Mouse (Mus musculus) spleen, postnatal 10 days (tissue): ENCODE measurements at regions not wholly inside any gene's neighbourhood (a gene's known extent, or its start where the extent isn't known, plus 50 kb on each side); places are given as distances from the start of the nearest gene placed in this dataset.

Experiments
- DNase-seq, 2 experiments: peaks; one replicate each; pipeline ENCODE4 v3.0.0; 2021 to 2022; ENCODE audit warnings: low spot score in 2 of 2

DNA sequence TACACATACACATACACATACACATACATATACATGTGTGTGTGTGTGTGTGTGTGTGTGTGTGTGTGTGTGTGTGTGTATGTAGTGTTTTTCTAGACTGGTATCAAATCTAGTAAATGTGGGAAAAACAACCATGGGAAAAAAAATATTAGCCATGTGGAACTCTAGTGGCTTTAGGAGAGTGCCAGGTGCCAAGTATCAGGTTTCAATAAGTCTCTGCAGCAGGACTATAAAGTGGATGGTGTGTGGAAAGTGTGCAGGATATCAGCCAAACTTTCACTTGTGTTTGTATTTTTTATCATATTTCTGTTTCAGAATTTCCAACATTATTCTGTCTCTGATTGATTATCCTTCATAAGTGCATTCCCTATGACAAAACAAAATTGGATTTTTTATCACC lies 653.3 kb upstream of the Fam98a start:
- DNase-seq = no peak

DNA sequence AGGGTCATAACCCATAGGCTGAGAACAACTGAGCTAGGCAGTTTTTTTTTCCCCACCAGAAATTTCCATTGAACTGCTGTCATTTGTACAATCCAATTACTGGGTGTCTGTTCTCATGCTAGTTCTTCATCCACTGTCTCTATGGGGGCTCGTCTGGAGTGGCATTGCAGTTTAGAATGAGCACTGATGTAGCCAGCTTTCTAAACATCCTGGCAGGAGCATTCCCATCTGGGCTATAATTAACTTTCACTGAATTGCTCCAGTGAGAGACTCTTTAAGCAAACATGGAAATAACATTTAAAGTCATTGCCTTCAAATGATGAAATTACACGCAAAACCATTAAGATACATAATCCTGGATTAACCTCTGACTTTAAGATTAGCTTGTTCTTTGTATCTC lies 633.1 kb upstream of the Fam98a start:
- DNase-seq = no peak

DNA sequence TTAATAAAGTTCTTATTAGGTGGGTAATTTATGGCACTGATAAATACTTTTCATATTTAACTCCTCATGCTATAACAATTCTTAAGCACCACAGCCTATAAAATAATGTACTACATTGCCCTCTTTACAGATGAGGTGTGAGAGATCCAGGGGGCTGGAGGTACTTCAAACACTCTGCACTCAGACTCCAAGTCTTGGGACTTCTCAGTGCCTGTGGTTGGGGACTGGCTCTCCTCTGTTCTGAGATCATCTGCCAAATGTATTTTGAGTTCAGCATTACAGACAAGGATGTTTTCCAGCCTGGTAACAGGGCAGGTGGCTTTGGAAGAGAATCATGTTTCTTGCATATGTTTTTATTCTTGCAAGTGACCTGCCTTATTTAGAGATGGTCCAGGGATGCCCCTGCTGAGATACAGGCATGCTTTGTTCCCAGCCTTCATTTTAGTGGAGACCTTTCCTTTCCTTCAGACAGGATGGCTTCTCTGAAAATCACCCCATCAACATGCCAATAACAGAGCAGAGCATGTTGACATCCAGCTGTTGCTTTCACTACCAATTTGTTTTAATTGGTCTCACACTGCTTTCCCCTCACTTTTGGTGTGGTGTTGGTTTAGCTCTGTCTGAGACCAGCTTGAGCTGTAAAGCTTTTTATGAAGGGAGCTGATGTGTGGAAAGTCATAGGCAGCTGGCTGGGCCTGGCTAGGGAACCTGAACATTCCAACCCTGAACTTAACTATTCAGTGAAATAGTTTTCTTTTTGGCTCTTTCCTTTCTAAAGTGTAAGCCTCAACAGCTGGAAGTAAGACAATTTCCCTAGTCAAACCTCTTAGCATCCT lies 585.1 kb upstream of the Fam98a start:
- no peak for DNase-seq

DNA sequence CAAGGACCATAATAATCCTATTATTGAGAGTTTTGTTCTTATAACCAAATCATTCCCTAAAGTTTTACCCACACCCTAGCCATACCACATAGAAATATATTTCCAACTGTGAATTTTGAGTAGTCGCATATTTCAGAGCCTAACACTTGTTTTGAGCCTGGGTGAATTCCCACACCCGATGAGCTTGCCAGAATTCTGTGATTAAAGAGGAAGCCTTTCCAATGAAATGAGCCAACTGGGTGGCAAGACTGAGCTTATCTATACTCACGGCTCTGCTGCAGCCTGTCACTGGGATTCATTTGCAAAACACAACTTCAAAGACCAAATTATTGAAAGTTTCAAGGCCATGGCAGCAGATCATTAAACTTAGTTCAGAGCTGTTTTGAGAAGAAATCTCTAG lies 582.3 kb upstream of the Fam98a start:
- DNase-seq = no peak

DNA sequence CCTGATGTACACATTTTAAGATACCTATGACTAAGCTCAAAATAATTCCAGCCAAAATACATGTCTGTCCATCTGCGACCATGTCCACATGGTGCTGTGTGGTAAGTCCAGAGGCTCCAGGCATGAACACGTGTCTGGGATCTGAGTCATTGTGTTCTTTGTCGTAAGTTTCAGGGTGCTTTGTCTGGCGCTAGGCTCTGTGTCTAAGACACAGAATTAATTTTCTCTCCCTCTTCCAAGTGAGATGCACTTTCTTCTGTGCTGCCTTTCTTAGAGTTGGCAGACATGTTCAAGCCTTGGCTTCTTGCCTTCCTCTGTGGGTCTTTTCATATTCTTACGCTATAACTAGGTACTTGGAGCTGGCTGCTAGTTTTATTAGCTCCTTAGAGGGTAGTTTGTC lies 573.5 kb upstream of the Fam98a start:
- DNase-seq = no peak

DNA sequence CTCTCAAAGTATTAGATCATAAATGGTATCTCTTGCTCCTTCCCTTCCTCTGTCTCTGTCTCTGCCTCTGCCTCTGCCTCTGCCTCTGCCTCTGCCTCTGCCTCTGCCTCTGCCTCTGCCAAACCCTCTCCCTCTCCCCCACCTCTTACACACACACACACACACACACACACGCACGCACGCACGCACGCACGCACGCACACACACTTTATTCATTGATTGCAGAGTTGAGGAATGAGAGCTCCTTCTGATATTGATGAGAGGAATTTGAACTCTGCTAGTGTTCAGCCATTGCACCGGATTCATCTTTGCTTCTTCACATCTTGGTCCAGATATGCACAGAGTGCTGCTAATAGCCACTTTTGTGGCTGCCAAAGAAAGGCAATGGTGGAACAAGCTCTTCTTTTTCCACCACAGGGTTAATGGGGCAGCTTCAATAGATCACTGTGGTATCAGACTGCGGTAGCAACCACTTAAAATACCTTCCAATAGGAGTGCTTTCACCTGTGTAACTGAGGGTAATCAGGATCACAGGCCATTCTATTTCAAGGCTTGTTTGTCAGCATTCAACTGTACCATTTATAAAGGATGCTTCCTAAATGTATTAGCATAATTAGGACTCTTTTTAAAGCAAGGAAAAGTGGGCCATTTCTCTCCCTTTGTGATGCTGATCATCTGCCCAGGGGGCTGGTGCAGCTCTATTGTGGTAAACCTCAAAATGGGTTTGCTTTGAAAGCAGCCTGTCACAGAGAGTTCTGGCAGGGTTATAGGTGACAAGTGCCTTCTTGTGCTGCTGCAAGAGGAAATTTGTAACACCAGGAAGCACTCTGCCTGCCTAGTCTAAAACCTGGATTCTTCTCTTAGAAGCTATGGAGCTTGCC lies 559.8 kb upstream of the Fam98a start:
- DNase-seq = no peak

DNA sequence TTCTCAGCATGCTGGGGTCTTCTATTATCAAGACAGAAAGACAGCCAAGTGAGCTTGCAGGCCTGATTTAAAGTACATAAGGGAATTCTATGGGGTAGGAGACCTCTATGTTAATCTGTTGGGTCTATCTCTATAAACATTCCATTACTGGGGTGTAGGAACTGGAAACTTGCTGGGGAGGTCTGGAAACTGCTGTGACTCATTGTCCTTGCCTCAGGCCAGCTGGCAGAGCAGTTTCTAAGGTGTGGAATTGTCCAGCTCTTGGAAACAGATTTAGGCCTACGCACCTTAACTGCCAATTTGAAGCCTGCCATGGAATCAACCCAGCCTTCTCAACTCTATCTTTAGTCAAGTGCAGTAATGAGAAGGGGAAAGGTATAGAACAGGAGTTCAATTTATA lies 559.1 kb upstream of the Fam98a start:
- DNase-seq = no peak

DNA sequence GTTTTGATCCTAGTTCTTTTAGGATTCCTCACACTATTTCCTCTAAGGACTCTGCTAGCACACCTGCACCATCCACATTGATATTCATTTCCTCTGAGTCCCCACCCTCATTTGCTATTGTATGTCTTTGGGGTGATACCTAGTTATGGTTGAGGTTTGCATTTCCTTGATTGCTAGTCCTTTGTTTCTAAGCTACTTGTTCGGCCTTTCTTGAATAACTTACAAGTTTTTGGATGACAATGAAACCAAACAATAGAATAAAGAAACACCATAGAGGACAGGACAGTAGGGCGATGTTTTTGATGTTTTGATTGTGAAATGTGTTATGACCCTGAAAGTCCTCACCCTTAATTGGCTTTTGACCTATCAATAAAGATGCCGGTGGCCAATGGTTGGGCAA lies 531.8 kb upstream of the Fam98a start:
- no peak for DNase-seq

DNA sequence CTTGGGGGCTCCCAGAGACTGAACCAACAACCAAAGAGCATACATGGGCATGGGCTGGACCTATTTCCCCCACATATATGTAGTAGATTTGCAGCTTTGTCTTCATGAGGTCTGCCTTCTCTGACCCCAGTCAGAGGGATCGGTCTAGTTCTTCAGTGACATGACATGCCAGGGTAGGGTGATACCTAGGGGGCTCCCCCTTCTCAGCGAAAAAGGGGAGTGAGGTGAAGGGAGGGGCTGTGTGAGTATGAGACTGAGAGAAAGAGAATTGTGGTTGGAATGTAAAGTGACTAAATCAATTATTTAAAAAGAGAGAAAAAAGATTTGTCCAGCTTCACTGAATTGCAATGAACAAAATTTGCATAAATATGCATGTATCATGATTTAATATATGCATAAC lies 530.0 kb upstream of the Fam98a start:
- no peak for DNase-seq

DNA sequence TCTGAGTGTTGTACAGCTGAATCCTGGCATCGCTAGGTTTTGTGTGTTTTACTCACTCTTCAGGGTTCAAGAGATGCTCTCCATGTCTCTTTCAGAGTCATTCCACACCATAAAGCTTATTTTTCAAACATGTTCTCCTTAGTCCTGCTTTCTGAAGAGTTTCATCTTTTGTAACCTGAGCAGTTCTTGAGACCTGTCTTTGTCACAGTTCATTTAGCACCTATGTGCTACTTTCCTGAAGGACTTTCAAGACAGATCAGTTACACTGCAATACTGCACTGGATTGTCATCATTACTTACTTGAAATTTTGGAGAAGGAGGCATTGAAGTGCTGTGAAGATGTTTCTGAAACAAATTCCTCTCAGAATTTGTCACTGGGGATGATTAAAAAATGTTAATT lies 494.7 kb upstream of the Fam98a start:
- no peak for DNase-seq

DNA sequence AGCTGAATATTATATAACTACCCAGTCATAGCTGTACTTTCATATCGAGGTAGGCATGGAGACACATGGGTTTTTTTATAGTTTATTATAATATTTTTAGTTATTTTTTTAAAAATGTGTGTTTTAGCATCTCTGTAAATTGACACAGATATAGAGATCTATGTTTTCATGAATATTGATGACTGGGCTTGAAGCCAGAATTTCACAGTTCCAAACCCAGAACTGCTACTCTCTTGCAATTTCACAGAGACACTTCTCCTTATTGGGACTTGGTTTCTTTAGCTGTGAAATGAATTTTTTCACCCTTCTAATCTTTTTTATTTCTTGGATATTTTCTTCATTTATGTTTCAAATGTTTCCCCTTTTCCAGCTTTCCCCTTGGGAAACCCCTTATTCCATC lies 481.0 kb upstream of the Fam98a start:
- no peak for DNase-seq

DNA sequence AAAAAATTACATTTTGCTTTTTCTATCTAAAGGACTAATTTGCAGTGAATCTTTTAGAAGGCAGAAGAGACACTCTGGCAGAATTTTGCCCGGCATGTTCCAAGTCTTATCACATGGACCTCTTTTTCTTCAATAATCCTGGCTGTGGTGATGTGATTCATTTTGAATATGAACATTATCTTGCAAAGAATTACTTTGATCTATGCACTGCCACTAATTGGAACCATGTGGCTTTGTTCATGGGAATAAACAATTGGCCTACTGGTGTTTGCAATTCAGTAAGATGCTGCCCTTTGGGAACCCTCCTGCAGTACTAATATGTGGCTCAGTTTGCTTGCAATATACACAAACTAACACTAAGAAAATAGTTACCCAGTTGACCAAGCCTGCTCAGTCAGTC lies 456.3 kb upstream of the Fam98a start:
- no peak for DNase-seq

DNA sequence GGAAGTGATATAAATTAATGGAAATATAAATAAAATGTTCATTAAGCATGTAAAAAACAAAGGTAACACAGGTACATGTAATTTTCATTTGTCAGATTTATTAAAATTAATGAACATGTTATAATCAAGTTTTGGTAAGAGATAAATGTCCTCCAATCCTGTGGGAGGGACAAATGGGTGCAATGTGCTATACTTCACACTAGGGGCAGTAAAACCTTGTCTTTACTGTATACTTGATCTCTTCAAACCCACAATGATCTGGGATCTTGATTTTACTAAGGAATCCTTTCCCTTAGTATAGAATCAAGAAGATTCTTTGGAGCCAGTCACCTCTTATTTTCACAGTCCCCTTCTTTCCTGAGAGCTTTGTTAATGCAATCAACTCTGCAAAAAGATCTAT lies 451.1 kb upstream of the Fam98a start:
- DNase-seq = no peak

DNA sequence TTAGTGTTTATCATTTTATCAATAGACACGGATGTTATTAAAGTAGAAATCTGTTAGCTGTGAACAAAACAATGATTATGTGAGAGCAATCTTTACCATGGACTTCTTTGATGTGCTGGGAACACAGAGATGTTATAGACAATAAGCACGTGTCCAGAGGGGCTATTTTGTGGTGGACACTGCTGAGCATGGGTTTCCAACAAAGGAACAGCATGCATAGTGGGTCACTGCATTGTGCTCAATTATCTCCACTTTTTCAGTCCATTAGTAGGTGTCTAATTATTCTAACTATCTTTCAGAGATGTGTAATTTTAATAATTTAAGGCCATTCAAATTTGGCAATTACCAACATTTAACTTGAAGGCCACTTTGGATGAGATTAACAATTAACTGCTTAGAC lies 409.6 kb upstream of the Fam98a start:
- no peak for DNase-seq

DNA sequence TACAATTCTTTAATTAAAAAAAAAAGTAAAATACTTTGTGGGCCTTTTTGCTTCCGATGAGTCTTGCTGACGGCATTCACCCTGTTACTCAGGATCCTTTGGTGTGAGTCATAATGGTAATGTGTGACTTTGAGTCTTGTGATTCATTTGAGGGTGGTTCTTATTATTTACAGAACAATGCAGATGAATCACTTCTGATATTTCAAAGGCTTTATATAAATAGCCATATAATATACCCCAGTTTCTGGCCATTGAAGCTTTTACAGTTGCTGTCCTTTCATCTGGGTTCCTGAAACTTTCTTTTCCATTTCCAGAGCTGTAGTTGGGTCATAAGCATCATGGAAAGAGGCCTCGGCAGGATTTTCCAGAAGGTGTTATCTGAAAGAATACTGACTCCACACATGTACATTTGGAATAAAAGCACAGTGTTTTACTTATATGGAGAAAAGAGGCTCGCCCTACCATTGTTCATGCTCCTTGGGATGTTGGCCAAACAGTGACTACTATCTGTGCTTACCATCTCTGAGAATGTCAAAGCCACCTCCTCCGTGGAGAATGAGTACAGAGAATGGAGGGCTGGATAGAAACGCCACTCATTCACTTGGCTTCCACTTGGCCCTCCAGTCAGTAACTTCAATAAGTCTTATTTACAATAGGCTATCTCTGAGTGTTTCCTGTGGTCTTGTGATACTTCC lies 385.1 kb upstream of the Fam98a start:
- no peak for DNase-seq

DNA sequence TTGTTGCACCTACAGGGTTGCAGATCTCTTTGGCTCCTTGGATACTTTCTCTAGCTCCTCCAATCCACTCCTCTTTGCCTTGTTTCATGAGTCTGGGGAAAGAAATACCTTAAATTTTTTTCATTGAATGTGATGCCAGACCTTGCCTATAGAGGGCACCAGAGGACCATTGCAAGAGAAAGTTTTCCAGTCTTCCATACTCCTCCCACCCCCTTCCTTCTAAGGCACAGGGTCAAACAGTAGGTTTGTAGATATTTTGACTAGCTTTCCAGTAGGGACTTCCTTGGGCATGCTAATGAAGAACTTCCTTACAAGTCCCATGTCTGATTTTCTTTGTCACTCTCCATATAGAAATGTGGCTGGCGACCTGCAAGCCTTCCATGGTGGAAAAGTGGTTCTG lies 379.3 kb upstream of the Fam98a start:
- DNase-seq = no peak

DNA sequence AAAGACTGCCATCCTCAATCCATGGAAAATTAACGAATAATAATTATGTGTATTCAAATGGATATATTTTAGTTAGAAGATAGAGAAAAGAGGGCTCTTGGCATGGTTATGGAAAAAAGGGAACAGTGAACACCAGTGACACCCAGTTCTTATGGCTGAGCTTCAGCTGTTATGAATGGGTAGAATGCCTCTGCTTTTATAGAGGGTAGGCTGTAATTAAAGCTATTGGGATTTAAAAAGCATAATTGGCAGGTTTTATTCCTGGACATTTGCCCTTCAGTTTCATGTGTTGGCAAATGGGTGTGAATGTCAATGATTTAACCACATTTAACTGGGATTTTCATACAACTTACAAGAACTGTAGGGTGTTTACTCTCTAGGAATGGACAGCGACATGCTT lies 368.5 kb upstream of the Fam98a start:
- DNase-seq = no peak

DNA sequence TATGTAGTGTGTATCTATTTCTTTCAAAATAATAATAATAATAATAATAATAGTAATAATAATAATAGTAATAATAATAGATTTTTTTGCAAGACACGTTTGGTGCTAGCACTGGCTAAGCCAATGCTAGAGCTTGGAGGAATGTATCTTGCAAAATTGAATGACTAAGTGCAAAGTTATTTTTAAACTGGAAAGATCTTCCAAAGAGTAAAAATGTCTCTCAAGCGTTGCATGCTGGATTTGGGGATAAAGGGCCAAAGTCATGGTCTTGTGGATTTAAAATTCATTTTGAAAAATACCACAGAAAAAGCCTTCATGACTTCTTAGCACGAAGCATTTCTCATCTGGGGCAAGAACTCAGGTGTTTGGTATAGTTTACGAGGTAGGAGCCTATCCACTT lies 365.3 kb upstream of the Fam98a start:
- no peak for DNase-seq

DNA sequence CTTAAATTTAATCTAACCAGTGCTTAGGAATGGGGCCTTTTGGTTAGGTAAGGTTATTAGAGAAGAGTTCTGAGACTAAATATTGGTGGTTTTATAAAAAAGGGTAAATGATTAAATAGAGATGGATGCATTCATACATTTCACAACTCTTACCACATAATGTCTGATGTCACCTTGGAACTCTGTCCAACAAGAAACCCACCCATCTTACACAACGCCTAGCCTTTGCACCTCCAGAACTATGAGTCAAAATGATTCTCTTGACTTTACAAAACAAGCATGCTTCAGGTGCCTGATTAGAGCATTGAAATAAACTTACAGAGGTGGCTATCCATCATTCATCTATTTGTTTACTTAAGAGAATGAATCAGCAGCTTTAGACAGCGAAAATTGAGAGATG lies 364.8 kb upstream of the Fam98a start:
- no peak for DNase-seq

DNA sequence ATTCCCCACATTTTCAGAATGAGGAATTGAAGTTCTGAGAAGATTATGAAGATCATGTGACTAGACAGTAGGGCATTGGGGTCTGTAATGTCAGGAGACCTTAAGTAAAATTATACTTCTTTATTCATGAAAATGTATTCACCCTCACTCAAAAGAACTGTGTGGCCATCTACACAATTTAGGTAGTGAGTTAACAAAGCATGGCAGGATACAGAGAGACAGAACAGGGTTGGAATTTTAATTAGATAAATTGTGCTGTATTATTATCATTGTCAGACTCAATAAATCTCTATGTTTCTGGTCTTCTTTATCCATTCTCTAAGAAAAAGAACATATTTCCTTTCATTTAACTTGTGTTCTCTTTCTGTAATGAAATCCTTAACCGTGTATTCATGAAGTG lies 363.5 kb upstream of the Fam98a start:
- DNase-seq = no peak

DNA sequence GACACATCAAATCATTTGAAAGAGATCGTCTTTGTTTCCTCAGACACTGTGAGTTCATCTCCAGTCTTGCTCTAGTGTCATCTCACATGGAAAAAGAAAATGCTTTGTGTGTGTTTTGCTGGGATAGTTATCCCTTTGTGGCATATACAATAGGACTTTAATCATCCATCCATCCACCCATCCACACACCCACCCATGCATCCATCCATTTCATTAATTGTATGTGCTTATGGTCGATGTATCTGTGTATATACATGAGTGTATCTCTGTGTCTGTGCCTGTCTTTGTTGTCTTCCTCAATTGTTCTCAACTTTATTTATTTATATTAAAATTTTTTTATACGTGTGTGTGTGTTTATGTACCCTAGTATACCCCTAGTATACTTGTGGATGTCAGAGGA lies 355.3 kb upstream of the Fam98a start:
- no peak for DNase-seq

DNA sequence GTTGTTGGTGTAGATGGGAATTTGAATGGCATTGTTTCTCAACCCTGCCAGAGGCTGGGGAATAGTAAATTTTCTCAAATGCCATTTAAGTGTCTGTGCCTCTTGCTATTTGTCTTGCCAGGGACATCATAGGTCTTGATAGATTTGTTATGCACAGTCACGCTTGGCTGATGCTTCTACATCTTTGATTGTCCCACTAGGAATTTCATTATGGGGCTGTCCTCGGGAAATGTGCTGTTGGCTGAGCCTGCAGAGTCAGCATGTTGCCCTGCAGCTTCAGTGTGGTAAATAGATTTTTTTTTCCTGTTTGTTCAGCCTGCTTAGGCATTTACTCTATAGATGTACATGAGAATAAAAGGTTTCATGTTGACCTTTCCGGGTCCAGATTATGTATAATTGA lies 354.9 kb upstream of the Fam98a start:
- no peak for DNase-seq

DNA sequence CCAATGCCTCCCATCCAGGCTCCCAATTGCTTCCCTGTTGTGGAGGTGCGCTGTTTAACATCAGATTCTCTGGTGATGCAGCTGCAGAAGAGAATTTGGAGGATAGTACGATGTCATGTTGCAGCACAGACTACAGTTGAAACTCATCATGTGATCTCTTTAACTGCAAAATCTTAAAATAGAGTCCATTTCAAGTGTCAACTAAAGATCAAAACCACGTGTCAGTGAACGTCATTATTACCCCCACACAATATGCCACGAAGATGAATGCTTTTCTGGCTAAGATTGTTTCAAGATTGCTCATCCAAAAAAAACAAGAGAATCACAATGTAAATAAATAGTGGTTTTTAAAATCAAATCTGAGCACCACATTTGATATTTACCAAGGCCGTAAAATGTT lies 343.7 kb upstream of the Fam98a start:
- no peak for DNase-seq
